Mouse (Mus musculus): Measurements from ENCODE around the gene Slc2a9.
A peak's percentile ranks its signal among the peaks of the same experiment; 100 is the strongest.

DNA sequence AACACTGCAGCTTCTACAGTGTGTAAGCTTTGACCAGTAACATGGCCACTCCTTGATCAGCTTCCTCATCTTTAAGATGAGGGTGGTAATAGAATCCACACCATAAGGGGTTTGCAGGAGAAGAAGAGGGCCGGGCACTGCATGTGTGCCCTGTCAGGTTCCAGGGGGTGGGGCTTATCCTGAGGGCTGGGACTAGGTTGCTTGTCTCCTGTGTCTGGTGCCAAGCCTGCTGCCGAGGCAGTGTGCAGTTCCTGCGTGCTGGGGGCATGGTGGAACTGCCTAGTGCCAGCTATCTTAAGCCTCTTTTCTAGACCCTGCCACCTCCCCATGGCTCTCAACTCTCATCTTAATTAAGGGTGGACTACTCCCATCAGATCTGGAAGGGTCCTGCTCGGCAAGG, 23.9 kb downstream of the Slc2a9 start:
- TF ChIP-seq POLR2A (IDR thresholded peaks at IDR 0.05; ENCODE audit: low read depth, low read length) (peak; percentile 74), CTCF (IDR thresholded peaks at IDR 0.05; ENCODE audit: extremely low read depth, insufficient read length, insufficient replicate concordance, low read depth, low read length) (no peak)
